Mouse (Mus musculus): ENCODE data around the gene Cd200r3.

DNA sequence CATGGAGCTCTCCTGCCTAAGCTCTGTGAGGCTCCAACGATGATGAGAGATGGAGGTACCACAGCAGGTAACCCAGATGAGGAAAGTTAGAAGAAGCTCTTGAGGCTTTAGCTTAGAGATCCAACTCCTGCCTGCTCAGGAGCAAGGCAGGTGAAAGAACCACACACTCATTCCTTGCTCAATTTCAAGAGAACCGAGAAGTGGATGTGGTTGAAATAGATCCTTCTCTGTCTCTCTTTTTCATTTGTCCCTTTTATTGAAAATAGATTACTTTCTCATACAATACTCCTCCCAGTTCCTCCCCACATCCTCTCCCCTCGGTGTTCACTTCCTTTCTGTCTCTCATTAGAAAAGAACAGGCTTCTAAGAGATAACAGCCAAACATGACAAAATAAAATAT lies 56.1 kb downstream of the Cd200r3 start:
- TF ChIP-seq MAX (IDR thresholded peaks at IDR 0.05) (no peak), CTCF (IDR thresholded peaks at IDR 0.05; ENCODE audit: control insufficient read depth, insufficient read depth, insufficient read length) (no peak)

Data from C2C12 (cell line).